Mouse (Mus musculus) spleen, adult 18-20 months (tissue): ENCODE data around the gene Ctbs.
A peak's percentile ranks its signal among the peaks of the same experiment; 100 is the strongest.

Source experiments
- DNase-seq, 2 experiments: peaks; one replicate each; pipeline ENCODE4 v3.0.0; 2022; ENCODE audit warnings: mixed read lengths in 2 of 2

The Ctbs gene

GRCm38 (mm10) chr3:146499431-146500002, 49.9 kb downstream of the Ctbs start, which contains the start of the genes Spata1 and Gng5:
Gene Spata1, minus strand, starts transcription at chr3:146499753.
Gene Gng5, plus strand, starts transcription at chr3:146499807.
- peak; percentile 86 to 91 for DNase-seq

DNA sequence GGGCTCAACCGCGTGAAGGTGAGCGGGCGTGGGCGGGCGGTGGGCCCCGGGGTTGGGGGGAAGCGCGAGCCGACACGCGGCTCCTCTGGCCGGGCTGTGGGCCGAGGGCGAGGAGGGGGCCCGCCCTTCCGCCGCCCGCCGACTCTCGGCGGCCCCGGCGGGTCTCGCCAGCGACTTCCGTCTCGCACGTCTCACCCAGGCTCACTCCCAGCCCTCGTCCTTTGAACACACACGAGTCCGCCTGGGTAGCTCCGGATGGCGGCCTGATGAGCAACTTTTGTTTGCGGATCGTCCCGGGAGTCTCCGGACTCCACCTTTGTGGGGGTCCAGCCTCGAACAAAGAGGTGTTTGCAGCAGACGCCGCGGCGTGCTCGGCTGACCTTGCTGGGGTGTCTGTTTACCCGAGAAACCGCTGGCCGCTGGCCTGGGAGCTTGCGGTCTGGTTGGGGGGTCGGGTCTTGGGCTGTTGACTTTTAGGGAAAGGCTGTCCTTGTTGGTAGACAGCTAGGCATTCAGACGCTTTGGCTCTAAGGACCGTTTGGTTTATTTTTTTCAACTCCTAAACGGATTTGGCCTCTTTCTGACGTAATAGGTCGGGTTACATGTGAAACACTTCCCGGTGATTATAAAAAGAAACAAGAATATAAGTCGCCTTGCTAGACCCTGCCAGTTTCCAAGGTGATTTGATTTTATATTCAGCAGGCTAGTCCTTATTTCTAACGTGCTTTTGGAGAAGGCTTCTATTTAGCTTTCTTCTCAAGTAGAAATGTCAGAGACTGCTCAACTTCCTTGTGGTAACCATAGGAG, 50.6 kb downstream of the Ctbs start:
- no peak for DNase-seq

- DNase-seq, result no peak
Measured at GRCm38 (mm10) chr3:146500810-146501201, 51.2 kb downstream of the Ctbs start.

- no peak for DNase-seq
Measured at GRCm38 (mm10) chr3:146501601-146502123, 52.1 kb downstream of the Ctbs start.

DNA sequence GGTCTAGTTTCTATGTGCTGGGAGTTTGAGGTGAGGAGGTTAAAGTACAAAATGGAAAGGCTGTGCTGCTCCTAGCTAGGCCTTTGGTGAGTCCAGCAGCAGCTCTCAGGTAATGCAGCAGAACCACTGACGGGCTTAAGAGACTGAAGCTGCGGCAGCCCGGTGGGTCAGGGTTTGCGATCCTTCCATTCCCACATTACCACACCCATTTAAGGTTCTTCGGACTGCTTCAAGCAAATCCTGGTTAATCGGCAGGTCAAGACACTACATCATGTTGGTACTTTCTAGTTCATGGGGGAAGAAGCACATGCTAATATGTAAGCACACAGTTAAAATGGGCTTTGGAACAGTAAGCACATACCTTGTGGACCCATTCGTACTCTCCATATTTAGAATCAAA, 57.1 kb downstream of the Ctbs start:
- no peak for DNase-seq
